Mouse (Mus musculus): ENCODE measurements around the gene Xrcc2. TPM values are rescaled to one million over a fixed set of nuclear protein-coding genes. Genes with fewer than 3 reads are reported as not detected.

The Xrcc2 gene
- 3.9 and 4.9 TPM in 2 replicates for polyA plus RNA-seq (2015; fragmentation: Nextera tagmentation; extraction: Ambion mirVana)

GRCm38 (mm10) chr5:25705567-25706349, at the start of gene Xrcc2:
Gene Xrcc2, minus strand, starts transcription at chr5:25705825.

Other genes starting within 250 kb of the Xrcc2 start
- gene Kmt2c, start 207.0 kb downstream of the Xrcc2 start, polyA plus RNA-seq (2015; fragmentation: Nextera tagmentation; extraction: Ambion mirVana), result 13.3 and 13.8 TPM in 2 replicates
- 0.08 TPM in 1 of 2 replicates, not detected in the other for gene Cct8l1, start 189.8 kb downstream of the Xrcc2 start, polyA plus RNA-seq (2015; fragmentation: Nextera tagmentation; extraction: Ambion mirVana)
- gene Actr3b, start 54.2 kb upstream of the Xrcc2 start, polyA plus RNA-seq (2015; fragmentation: Nextera tagmentation; extraction: Ambion mirVana), result 62.5 and 63.0 TPM in 2 replicates
- 0.17 TPM in 2 replicates for gene Gm21663, start 236.6 kb upstream of the Xrcc2 start, polyA plus RNA-seq (2015; fragmentation: Nextera tagmentation; extraction: Ambion mirVana)
- gene Gm21671, start 248.6 kb upstream of the Xrcc2 start, polyA plus RNA-seq (2015; fragmentation: Nextera tagmentation; extraction: Ambion mirVana), result 0.45 and 0.47 TPM in 2 replicates

Data from neural tube, postnatal 0 days (tissue).